Mouse (Mus musculus): ENCODE measurements at regions not wholly inside any gene's neighbourhood (a gene's known extent, or its start where the extent isn't known, plus 50 kb on each side); places are given as distances from the start of the nearest gene placed in this dataset.

GRCm38 (mm10) chr12:35686231-35686630 lies 151.4 kb upstream of the Ahr start:
- H3K4me2 ChIP-seq (ENCODE audit: low read depth, low read length, poor library complexity, severe bottlenecking): no peak overlapping the region
- TF ChIP-seq CTCF (IDR thresholded peaks at IDR 0.05): no peak
- no peaks in the 10 kb centered on the region for H3K9me3 ChIP-seq (ENCODE audit: low read length)
- H3K4me1 ChIP-seq (ENCODE audit: insufficient read depth, low read length): no peaks in the 10 kb centered on the region
- no peak for DNase-seq (ENCODE audit: low spot score)
- H3K4me3 ChIP-seq (ENCODE audit: low read depth, low read length): no peak overlapping the region
- no peak overlapping the region for H3K27ac ChIP-seq (ENCODE audit: low read depth, low read length)
- no peak overlapping the region for H3K9ac ChIP-seq (replicated peaks; ENCODE audit: low read length, poor library complexity, severe bottlenecking)
- no peaks in the 10 kb centered on the region for H3K27me3 ChIP-seq (ENCODE audit: insufficient read depth, low read length)
- no peak for ATAC-seq (ENCODE audit: low FRiP score)
- 87% methylated on average over 2 of the region's 2 CpGs for WGBS
- H3K36me3 ChIP-seq (ENCODE audit: insufficient read depth, low read length): no peaks in the 10 kb centered on the region

- Histone ChIP-seq H3K4me3 (ENCODE audit: low read depth, low read length) (no peak overlapping the region), H3K9ac (replicated peaks; ENCODE audit: low read length, poor library complexity, severe bottlenecking) (no peak overlapping the region), H3K9me3 (ENCODE audit: low read length) (no peaks in the 10 kb centered on the region), H3K4me2 (ENCODE audit: low read depth, low read length, poor library complexity, severe bottlenecking) (no peak overlapping the region), H3K27me3 (ENCODE audit: insufficient read depth, low read length) (no peaks in the 10 kb centered on the region), H3K36me3 (ENCODE audit: insufficient read depth, low read length) (no peaks in the 10 kb centered on the region), H3K4me1 (ENCODE audit: insufficient read depth, low read length) (no peaks in the 10 kb centered on the region), H3K27ac (ENCODE audit: low read depth, low read length) (no peak overlapping the region)
- WGBS: 53% methylated on average over 3 of the region's 3 CpGs
- DNase-seq (ENCODE audit: low spot score) (no peak), ATAC-seq (ENCODE audit: low FRiP score) (no peak)
- TF ChIP-seq CTCF (IDR thresholded peaks at IDR 0.05): no peak
Observed at GRCm38 (mm10) chr12:35685189-35685588, 150.4 kb upstream of the Ahr start.

- ATAC-seq (ENCODE audit: low FRiP score) (no peak), DNase-seq (ENCODE audit: low spot score) (no peak)
- no peaks in the 10 kb centered on the region for H3K36me3 ChIP-seq (ENCODE audit: insufficient read depth, low read length)
- no peaks in the 10 kb centered on the region for H3K9me3 ChIP-seq (ENCODE audit: low read length)
- no peak overlapping the region for H3K9ac ChIP-seq (replicated peaks; ENCODE audit: low read length, poor library complexity, severe bottlenecking)
- no peak for TF ChIP-seq CTCF (IDR thresholded peaks at IDR 0.05)
- no peaks in the 10 kb centered on the region for H3K4me1 ChIP-seq (ENCODE audit: insufficient read depth, low read length)
- H3K27me3 ChIP-seq (ENCODE audit: insufficient read depth, low read length): no peaks in the 10 kb centered on the region
- H3K27ac ChIP-seq (ENCODE audit: low read depth, low read length): no peak overlapping the region
- H3K4me2 ChIP-seq (ENCODE audit: low read depth, low read length, poor library complexity, severe bottlenecking): no peak overlapping the region
- H3K4me3 ChIP-seq (ENCODE audit: low read depth, low read length): no peak overlapping the region
Observed at GRCm38 (mm10) chr12:35681864-35682449, 147.1 kb upstream of the Ahr start.

- Histone ChIP-seq H3K4me1 (ENCODE audit: insufficient read depth, low read length) (no peaks in the 10 kb centered on the region), H3K4me2 (ENCODE audit: low read depth, low read length, poor library complexity, severe bottlenecking) (no peak overlapping the region), H3K9me3 (ENCODE audit: low read length) (no peaks in the 10 kb centered on the region), H3K4me3 (ENCODE audit: low read depth, low read length) (no peak overlapping the region), H3K27ac (ENCODE audit: low read depth, low read length) (no peak overlapping the region), H3K27me3 (ENCODE audit: insufficient read depth, low read length) (no peaks in the 10 kb centered on the region), H3K36me3 (ENCODE audit: insufficient read depth, low read length) (no peaks in the 10 kb centered on the region), H3K9ac (replicated peaks; ENCODE audit: low read length, poor library complexity, severe bottlenecking) (no peak overlapping the region)
- WGBS: 81% methylated on average over 4 of the region's 4 CpGs
- ATAC-seq (ENCODE audit: low FRiP score): no peak
- TF ChIP-seq CTCF (IDR thresholded peaks at IDR 0.05): no peak
- DNase-seq (ENCODE audit: low spot score): no peak
Observed at GRCm38 (mm10) chr12:35679903-35680302, 145.1 kb upstream of the Ahr start.

- Histone ChIP-seq H3K4me2 (ENCODE audit: low read depth, low read length, poor library complexity, severe bottlenecking) (no peak overlapping the region), H3K27ac (ENCODE audit: low read depth, low read length) (no peak overlapping the region), H3K4me1 (ENCODE audit: insufficient read depth, low read length) (no peaks in the 10 kb centered on the region), H3K9ac (replicated peaks; ENCODE audit: low read length, poor library complexity, severe bottlenecking) (no peak overlapping the region), H3K9me3 (ENCODE audit: low read length) (no peaks in the 10 kb centered on the region), H3K4me3 (ENCODE audit: low read depth, low read length) (no peak overlapping the region), H3K27me3 (ENCODE audit: insufficient read depth, low read length) (no peaks in the 10 kb centered on the region), H3K36me3 (ENCODE audit: insufficient read depth, low read length) (no peaks in the 10 kb centered on the region)
- ATAC-seq (ENCODE audit: low FRiP score) (no peak), DNase-seq (ENCODE audit: low spot score) (no peak)
- no peak for TF ChIP-seq CTCF (IDR thresholded peaks at IDR 0.05)
- 76% methylated on average over 2 of the region's 2 CpGs for WGBS
Observed at GRCm38 (mm10) chr12:35679025-35679424, 144.2 kb upstream of the Ahr start.

GRCm38 (mm10) chr12:35674487-35674886 lies 139.6 kb upstream of the Ahr start:
- Histone ChIP-seq H3K4me1 (ENCODE audit: insufficient read depth, low read length) (no peaks in the 10 kb centered on the region), H3K4me3 (ENCODE audit: low read depth, low read length) (no peak overlapping the region), H3K9ac (replicated peaks; ENCODE audit: low read length, poor library complexity, severe bottlenecking) (no peak overlapping the region), H3K9me3 (ENCODE audit: low read length) (no peaks in the 10 kb centered on the region), H3K4me2 (ENCODE audit: low read depth, low read length, poor library complexity, severe bottlenecking) (no peak overlapping the region), H3K27me3 (ENCODE audit: insufficient read depth, low read length) (no peaks in the 10 kb centered on the region), H3K36me3 (ENCODE audit: insufficient read depth, low read length) (no peaks in the 10 kb centered on the region), H3K27ac (ENCODE audit: low read depth, low read length) (no peak overlapping the region)
- TF ChIP-seq CTCF (IDR thresholded peaks at IDR 0.05): peak; percentile 23; the same call in 1 of the 2 replicates
- ATAC-seq (ENCODE audit: low FRiP score) (no peak), DNase-seq (ENCODE audit: low spot score) (no peak)
- 52% methylated on average over 6 of the region's 6 CpGs for WGBS
